Mouse (Mus musculus) skeletal muscle tissue, adult 2 months (tissue): ENCODE measurements around the gene Nmnat2.
"Not testable (repeated sequence)": the region's sequence is repeated elsewhere in the genome, so short reads cannot be mapped to it uniquely, and the experiment has no call there.

Source experiments
- DNase-seq: peaks from one replicate; pipeline ENCODE4 v3.0.0-alpha.2; 2012; ENCODE audit warnings: low read depth, low spot score

The Nmnat2 gene

GRCm38 (mm10) chr1:153054112-153054821 is 99.5 kb downstream of the Nmnat2 start:
- DNase-seq: no peak

GRCm38 (mm10) chr1:153058290-153058689 is 103.5 kb downstream of the Nmnat2 start:
- DNase-seq: no peak

- no peak for DNase-seq
These were observed 104.8 kb downstream of the Nmnat2 start for GRCm38 (mm10) chr1:153059626-153060025.

- DNase-seq: no peak
These were observed 107.8 kb downstream of the Nmnat2 start for GRCm38 (mm10) chr1:153062547-153062946.

GRCm38 (mm10) chr1:153064784-153065390 is 110.1 kb downstream of the Nmnat2 start:
- peak; percentile 72 for DNase-seq

- DNase-seq: peak; percentile 96
These were observed 110.9 kb downstream of the Nmnat2 start for GRCm38 (mm10) chr1:153065473-153066386.

GRCm38 (mm10) chr1:153066387-153066781 is 111.6 kb downstream of the Nmnat2 start:
- DNase-seq: no peak

GRCm38 (mm10) chr1:153071563-153071962 is 116.8 kb downstream of the Nmnat2 start:
- no peak for DNase-seq

GRCm38 (mm10) chr1:153071995-153072394 is 117.2 kb downstream of the Nmnat2 start:
- DNase-seq: no peak

GRCm38 (mm10) chr1:153072711-153073110 is 117.9 kb downstream of the Nmnat2 start:
- DNase-seq: no peak

GRCm38 (mm10) chr1:153073441-153073840 is 118.6 kb downstream of the Nmnat2 start:
- no peak for DNase-seq

- no peak for DNase-seq
These were observed 120.4 kb downstream of the Nmnat2 start for GRCm38 (mm10) chr1:153075087-153075736.

- DNase-seq: no peak
These were observed 121.2 kb downstream of the Nmnat2 start for GRCm38 (mm10) chr1:153075955-153076354.

- not testable (repeated sequence) for DNase-seq
These were observed 128.4 kb downstream of the Nmnat2 start for GRCm38 (mm10) chr1:153083233-153083632.

GRCm38 (mm10) chr1:153084191-153084590 is 129.4 kb downstream of the Nmnat2 start:
- DNase-seq: no peak

GRCm38 (mm10) chr1:153085198-153085597 is 130.4 kb downstream of the Nmnat2 start:
- no peak for DNase-seq

GRCm38 (mm10) chr1:153087771-153088170 is 133.0 kb downstream of the Nmnat2 start:
- no peak for DNase-seq

GRCm38 (mm10) chr1:153090081-153090480 is 135.3 kb downstream of the Nmnat2 start:
- DNase-seq: no peak

- no peak for DNase-seq
These were observed 136.0 kb downstream of the Nmnat2 start for GRCm38 (mm10) chr1:153090807-153091206.

GRCm38 (mm10) chr1:153091438-153092236 is 136.8 kb downstream of the Nmnat2 start:
- no peak for DNase-seq
